Mouse (Mus musculus) layer of hippocampus, adult 2 months (tissue): ENCODE measurements around the gene Clip4. TPM values are rescaled to one million over a fixed set of nuclear protein-coding genes. Genes with fewer than 3 reads are reported as not detected.

Experiments
- DNase-seq, 2 experiments: peaks; one replicate each; pipeline ENCODE4 v3.0.0; 2022; ENCODE audit warnings: low spot score in 2 of 2
- H3K27ac ChIP-seq: fragments of 200-600 bp; 2 replicates; pipeline ENCODE4 v1.8.1; 2022
- H3K4me3 ChIP-seq: fragments of 200-600 bp; 2 replicates; pipeline ENCODE4 v1.8.1; 2022; ENCODE audit warnings: mild to moderate bottlenecking
- CTCF ChIP-seq: fragments of 200-600 bp; conservative IDR thresholded peaks from 2 replicates; pipeline ENCODE4 v1.8.1; 2022; ENCODE audit warnings: antibody characterized with exemption, mild to moderate bottlenecking, moderate library complexity
- total RNA-seq, 2 experiments: library from RNA; stranded (reverse); gene quantifications; 2 replicates each; pipeline ENCODE4 v1.2.3; 2021

Gene Clip4
- total RNA-seq, 2 experiments from 2014 or later, result 78.2 to 87.5 TPM

GRCm38 (mm10) chr17:71811070-71811469 lies 42.8 kb downstream of the Clip4 start:
- no peak overlapping the region for H3K4me3 ChIP-seq
- DNase-seq, result no peak
- TF ChIP-seq CTCF, result no peak
- H3K27ac ChIP-seq, result 0 out of 2 replicates have a peak overlapping the region, but pooled peaks have one; percentile 10

GRCm38 (mm10) chr17:71816136-71816864 lies 48.0 kb downstream of the Clip4 start:
- TF ChIP-seq CTCF, result no peak
- no peak overlapping the region for H3K4me3 ChIP-seq
- DNase-seq, result no peak
- no peak overlapping the region for H3K27ac ChIP-seq

GRCm38 (mm10) chr17:71823622-71824306 lies 55.5 kb downstream of the Clip4 start:
- DNase-seq, result no peak
- Histone ChIP-seq H3K4me3 (no peak overlapping the region), H3K27ac (no peak overlapping the region)
- TF ChIP-seq CTCF, result no peak

- DNase-seq, result no peak
- Histone ChIP-seq H3K4me3 (no peak overlapping the region), H3K27ac (no peak overlapping the region)
- no peak for TF ChIP-seq CTCF
Measured at GRCm38 (mm10) chr17:71826603-71827002, 58.3 kb downstream of the Clip4 start.

GRCm38 (mm10) chr17:71827627-71828026 lies 59.4 kb downstream of the Clip4 start:
- Histone ChIP-seq H3K27ac (no peak overlapping the region), H3K4me3 (no peak overlapping the region)
- TF ChIP-seq CTCF, result no peak
- no peak for DNase-seq

GRCm38 (mm10) chr17:71828647-71829414 lies 60.6 kb downstream of the Clip4 start:
- no peak for TF ChIP-seq CTCF
- Histone ChIP-seq H3K27ac (no peak overlapping the region), H3K4me3 (no peak overlapping the region)
- no peak for DNase-seq

GRCm38 (mm10) chr17:71831960-71832359 lies 63.7 kb downstream of the Clip4 start:
- TF ChIP-seq CTCF, result peak; percentile 58
- H3K27ac ChIP-seq, result no peak overlapping the region
- no peak for DNase-seq

GRCm38 (mm10) chr17:71862184-71862583 lies 93.9 kb downstream of the Clip4 start:
- Histone ChIP-seq H3K27ac (no peak overlapping the region), H3K4me3 (no peak overlapping the region)
- no peak for TF ChIP-seq CTCF
- no peak for DNase-seq

More at GRCm38 (mm10) chr17:71831960-71832359, 63.7 kb downstream of the Clip4 start:
- H3K4me3 ChIP-seq, result no peak overlapping the region

GRCm38 (mm10) chr17:71862895-71863294 lies 94.6 kb downstream of the Clip4 start:
- no peak for DNase-seq
- H3K4me3 ChIP-seq, result no peak overlapping the region
- H3K27ac ChIP-seq, result no peak overlapping the region
- TF ChIP-seq CTCF, result no peak

- no peak overlapping the region for H3K4me3 ChIP-seq
- no peak for DNase-seq
- TF ChIP-seq CTCF, result no peak
- no peak overlapping the region for H3K27ac ChIP-seq
Measured at GRCm38 (mm10) chr17:71864039-71864438, 95.8 kb downstream of the Clip4 start.

GRCm38 (mm10) chr17:71865437-71865836 lies 97.2 kb downstream of the Clip4 start:
- no peak for TF ChIP-seq CTCF
- Histone ChIP-seq H3K27ac (no peak overlapping the region), H3K4me3 (no peak overlapping the region)
- no peak for DNase-seq

- no peak overlapping the region for H3K27ac ChIP-seq
- H3K4me3 ChIP-seq, result no peak overlapping the region
- DNase-seq, result no peak
- TF ChIP-seq CTCF, result no peak
Measured at GRCm38 (mm10) chr17:71867892-71868291, 99.6 kb downstream of the Clip4 start.

GRCm38 (mm10) chr17:71868828-71869227 lies 100.6 kb downstream of the Clip4 start:
- Histone ChIP-seq H3K27ac (no peak overlapping the region), H3K4me3 (no peak overlapping the region)
- DNase-seq, result no peak
- no peak for TF ChIP-seq CTCF
